Mouse (Mus musculus) embryonic fibroblast, embryonic 13.5 days (primary cell): ENCODE measurements around the gene N4bp2l1.

Experiments
- CTCF ChIP-seq: IDR thresholded peaks from 2 replicates; pipeline ENCODE4 v1.5.1; 2011; ENCODE audit warnings: mild to moderate bottlenecking, control low read depth, low read length, moderate library complexity, borderline replicate concordance; ENCODE audit not compliant: insufficient read depth
- POLR2A ChIP-seq: IDR thresholded peaks from 2 replicates; pipeline ENCODE4 v1.6.1; 2011; ENCODE audit warnings: low read depth, mild to moderate bottlenecking, control low read depth, low read length, moderate library complexity

DNA sequence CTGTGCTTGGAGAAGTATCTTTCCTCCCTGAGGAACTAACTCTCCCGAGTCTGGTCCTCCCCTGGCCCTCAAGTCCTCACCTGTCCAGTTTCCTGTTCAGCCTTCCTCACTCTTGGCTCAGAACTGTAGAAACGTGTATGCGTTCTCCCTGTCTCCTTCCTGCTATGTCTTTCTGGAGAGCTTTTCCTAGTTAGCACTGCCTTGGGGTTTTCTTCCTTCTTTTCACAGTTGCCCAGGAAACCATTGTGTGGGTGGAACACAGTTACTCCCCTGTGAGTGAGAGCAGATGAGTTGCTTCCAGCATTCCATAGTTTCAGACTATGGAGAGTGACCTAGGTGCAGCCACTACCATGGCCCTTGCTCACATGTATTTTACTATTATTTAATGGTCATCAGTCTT, 30.8 kb downstream of the N4bp2l1 start:
- TF ChIP-seq CTCF (no peak), POLR2A (no peak)
